Mouse (Mus musculus) testis, adult 2 months (tissue): ENCODE data around the gene Sfxn5. TPM values are rescaled to one million over a fixed set of nuclear protein-coding genes. Genes with fewer than 3 reads are reported as not detected.

Source experiments
- H3K27ac ChIP-seq: fragments of 200-500 bp; 2 replicates; pipeline ENCODE4 v1.5.1; 2012; ENCODE audit warnings: low read depth, low read length; ENCODE audit not compliant: control insufficient read depth, insufficient read depth
- H3K27me3 ChIP-seq: fragments of 200-500 bp; 2 replicates; pipeline ENCODE4 v1.6.1; 2012; ENCODE audit warnings: mild to moderate bottlenecking, low read length, moderate library complexity; ENCODE audit not compliant: control insufficient read depth, insufficient read depth
- H3K36me3 ChIP-seq: fragments of 200-500 bp; 2 replicates; pipeline ENCODE4 v1.6.1; 2012; ENCODE audit warnings: mild to moderate bottlenecking, low read length; ENCODE audit not compliant: control insufficient read depth, insufficient read depth
- H3K4me1 ChIP-seq: fragments of 200-500 bp; 2 replicates; pipeline ENCODE4 v1.6.1; 2012; ENCODE audit warnings: low read length; ENCODE audit not compliant: control insufficient read depth, insufficient read depth
- H3K4me3 ChIP-seq: fragments of 200-500 bp; 2 replicates; pipeline ENCODE4 v1.5.1; 2012; ENCODE audit warnings: low read depth, mild to moderate bottlenecking, low read length, moderate library complexity, mixed read lengths; ENCODE audit not compliant: control insufficient read depth
- CTCF ChIP-seq: fragments of 200-500 bp; IDR thresholded peaks from 2 replicates; pipeline ENCODE4 v1.5.1; 2012; ENCODE audit warnings: low read depth, mild to moderate bottlenecking, inconsistent platforms, low read length, moderate library complexity; ENCODE audit not compliant: control insufficient read depth, insufficient read depth, insufficient replicate concordance
- POLR2A ChIP-seq: fragments of 200-500 bp; IDR thresholded peaks from 2 replicates; pipeline ENCODE4 v1.6.1; 2012; ENCODE audit warnings: low read depth, mild to moderate bottlenecking, inconsistent platforms, low read length, moderate library complexity; ENCODE audit not compliant: control insufficient read depth
- polyA plus RNA-seq: library from polyadenylated mRNA; depleted of rRNA; stranded (reverse); fragments of >200 nt; gene quantifications from 2 replicates; pipeline ENCODE4 v1.2.3, GENCODE M21; 2012

Sfxn5 gene
- polyA plus RNA-seq, 1 experiment, result 0.80 TPM

DNA sequence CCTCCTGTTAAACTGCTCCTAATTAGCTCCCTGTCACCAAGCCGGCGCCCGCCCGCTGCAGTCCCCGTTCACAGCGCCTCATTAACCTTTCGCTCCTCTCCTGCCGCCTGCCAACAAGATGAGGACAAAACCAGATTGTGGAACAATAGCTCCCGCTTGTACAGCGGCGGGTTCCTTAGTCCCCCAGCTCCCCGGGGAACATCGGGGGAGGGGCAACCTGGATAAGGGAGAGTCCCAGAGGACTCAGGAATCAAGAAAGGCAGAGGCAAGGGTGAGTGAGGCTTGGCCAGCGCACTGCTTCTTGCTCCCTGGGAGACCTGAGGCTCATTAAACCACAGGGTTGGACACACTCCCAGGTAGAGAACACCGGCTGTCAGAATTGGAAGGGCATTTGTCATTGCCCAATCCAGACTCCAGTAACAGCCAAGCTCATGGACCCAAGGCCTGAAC, 108.8 kb downstream of the Sfxn5 start:
- H3K4me1 ChIP-seq, result no peaks in the 10 kb centered on the region
- no peaks in the 10 kb centered on the region for H3K36me3 ChIP-seq
- H3K4me3 ChIP-seq, result no peak overlapping the region
- no peak for TF ChIP-seq POLR2A
- no peak for TF ChIP-seq CTCF
- H3K27me3 ChIP-seq, result no peaks in the 10 kb centered on the region
- H3K27ac ChIP-seq, result no peak overlapping the region

DNA sequence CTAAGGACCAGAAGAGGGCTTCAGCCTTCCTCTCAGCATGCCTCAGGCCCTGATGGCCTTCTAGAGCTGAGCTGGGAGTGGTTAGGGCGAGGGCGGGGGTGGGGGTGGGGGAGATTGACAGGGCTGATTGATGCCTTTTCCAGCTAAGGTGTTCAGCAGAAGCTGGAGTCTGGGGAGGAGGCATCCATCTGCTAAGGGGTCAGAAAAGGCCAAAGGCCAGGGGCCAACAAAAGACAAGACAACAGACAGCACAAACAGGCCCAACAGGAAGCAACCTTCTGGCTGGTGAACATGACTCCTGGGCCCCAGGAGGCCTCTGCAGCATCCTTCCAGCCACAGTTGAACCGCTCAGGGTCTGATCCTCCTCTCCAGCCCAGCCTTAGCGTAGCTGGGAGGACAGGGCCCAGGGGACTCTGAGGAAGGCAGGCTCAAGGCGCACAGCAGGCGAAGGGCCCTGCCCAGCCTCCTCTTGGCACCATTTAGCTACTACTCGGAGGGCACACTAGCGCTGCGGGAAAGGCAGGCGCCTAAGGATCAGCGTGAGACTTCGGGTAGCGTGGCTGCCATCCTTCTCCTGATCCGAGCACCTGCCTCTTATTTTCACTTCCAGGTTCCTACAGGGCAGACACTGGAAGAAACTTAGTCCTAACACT, 109.6 kb downstream of the Sfxn5 start:
- Histone ChIP-seq H3K36me3 (no peaks in the 10 kb centered on the region), H3K27me3 (no peaks in the 10 kb centered on the region), H3K4me1 (no peaks in the 10 kb centered on the region), H3K27ac (no peak overlapping the region), H3K4me3 (no peak overlapping the region)
- no peak for TF ChIP-seq POLR2A
- TF ChIP-seq CTCF, result no peak

DNA sequence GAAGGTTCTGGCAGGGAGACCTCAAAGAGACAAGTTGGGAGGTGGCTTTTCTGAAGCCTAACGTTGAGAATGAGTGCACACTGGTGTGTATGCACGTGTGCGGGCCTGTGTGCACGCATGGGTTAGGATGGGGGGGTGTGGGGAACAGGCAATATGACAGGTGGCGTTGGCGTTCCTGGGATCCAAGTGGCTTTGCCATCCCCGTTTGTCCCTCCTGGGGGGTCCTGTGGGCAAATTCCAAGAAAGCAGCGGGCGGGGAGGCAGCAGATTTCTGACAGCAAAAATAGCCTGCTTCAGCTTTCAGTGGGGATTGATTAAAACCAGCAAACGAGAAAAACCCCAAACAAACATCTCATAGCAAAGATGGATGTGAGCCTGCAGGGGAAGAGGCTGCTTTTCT, 110.7 kb downstream of the Sfxn5 start:
- Histone ChIP-seq H3K27me3 (no peaks in the 10 kb centered on the region), H3K4me1 (no peaks in the 10 kb centered on the region), H3K27ac (no peak overlapping the region), H3K36me3 (no peaks in the 10 kb centered on the region), H3K4me3 (no peak overlapping the region)
- TF ChIP-seq CTCF (no peak), POLR2A (no peak)

DNA sequence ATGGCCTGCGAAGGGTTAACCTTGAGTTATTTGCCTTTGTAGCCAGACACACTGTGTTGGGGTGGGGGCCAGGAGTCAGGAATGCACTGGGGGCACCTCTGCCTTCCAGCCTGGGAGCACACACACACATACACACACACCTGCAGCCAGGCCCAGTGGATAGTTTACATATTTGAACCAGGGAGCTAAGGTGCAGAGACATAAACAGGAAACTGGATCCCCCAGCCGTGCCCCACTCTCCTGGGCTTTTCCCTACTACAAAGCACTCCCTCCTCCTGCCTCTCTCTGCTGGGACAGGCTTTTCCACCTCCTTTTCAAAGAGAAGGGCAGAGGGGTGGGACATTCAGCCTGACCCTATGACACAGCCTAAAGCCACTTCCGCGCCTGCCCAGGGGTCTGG, 112.3 kb downstream of the Sfxn5 start:
- TF ChIP-seq POLR2A (no peak), CTCF (no peak)
- no peak overlapping the region for H3K27ac ChIP-seq
- H3K27me3 ChIP-seq, result no peaks in the 10 kb centered on the region
- no peaks in the 10 kb centered on the region for H3K4me1 ChIP-seq
- H3K4me3 ChIP-seq, result no peak overlapping the region
- H3K36me3 ChIP-seq, result no peaks in the 10 kb centered on the region

DNA sequence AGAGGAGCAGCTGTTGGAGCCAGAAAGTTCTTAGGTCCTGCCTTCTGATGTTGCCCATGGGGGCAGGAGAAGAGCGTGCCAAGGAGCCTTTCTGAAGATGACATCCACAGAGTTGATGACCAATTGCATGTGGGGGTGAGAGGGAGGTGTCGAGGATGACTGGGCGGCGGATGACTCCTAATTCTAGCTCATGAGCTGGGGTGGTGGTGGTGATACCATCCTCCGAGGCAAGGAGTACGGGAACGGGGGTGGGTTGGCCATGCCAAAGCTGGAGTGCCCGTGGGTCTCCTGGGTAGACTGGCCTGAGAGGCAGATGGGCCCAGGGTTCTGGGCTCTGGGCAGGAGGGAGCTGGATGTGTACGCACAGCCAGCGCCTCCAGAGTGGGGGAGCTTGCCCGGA, 113.5 kb downstream of the Sfxn5 start:
- Histone ChIP-seq H3K4me3 (no peak overlapping the region), H3K4me1 (no peaks in the 10 kb centered on the region), H3K27ac (no peak overlapping the region), H3K27me3 (no peaks in the 10 kb centered on the region), H3K36me3 (no peaks in the 10 kb centered on the region)
- TF ChIP-seq CTCF, result no peak
- TF ChIP-seq POLR2A, result no peak

DNA sequence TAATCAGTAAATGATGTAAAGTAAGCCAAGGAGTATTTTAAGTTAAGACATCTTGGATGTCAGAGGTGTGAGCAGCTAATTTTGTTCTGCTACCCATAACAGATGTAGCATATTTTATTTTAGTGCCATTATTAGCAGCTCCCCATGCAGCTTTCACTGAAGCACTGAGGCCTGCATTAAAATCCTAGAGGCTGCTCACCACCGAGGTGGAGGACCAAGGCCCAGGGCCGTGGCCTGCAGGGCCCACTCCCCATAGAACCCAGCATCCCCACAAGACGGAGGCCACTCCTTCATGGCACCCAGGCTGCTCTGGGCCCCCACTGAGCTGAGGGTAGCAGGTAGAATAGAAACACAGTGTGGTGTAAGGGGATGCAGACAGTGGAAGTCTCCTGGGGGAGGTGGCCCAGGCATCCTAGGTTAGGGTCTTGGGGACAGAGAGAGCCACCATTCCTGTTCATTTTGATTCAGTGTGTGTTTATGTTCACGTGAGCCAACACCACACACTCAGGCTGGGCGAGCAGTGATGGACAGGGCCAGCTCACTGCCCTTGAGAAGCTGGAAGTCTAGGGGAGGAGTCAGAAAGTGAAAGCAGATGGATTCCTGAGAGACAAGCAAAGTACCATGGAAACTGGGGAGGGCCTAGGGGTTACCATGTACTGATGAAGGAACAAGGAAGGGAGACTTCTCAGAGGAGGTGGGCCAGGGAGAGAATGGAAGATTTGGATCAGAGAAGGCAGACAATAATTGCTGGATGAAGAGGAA, 114.4 kb downstream of the Sfxn5 start:
- H3K27me3 ChIP-seq, result no peaks in the 10 kb centered on the region
- no peak overlapping the region for H3K27ac ChIP-seq
- TF ChIP-seq CTCF (no peak), POLR2A (no peak)
- no peak overlapping the region for H3K4me3 ChIP-seq
- no peaks in the 10 kb centered on the region for H3K4me1 ChIP-seq
- no peaks in the 10 kb centered on the region for H3K36me3 ChIP-seq

DNA sequence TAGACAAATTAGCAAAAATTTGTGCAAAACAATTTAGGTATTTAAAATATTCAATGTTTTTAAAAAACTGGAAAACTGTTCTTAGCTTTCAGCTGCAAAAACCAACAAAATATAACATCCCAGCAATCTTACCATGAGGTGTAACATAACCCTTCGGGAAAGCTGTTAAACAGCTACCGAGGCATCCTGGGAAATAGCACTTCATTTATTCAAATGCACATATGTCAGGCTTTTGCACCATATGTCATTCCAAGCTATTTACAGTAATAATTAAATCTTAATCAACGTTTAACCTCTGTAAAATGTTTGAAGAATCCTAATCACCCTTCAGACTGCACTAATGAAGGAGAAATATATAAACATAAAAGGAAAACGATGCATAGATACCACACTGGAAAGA, 115.0 kb downstream of the Sfxn5 start:
- TF ChIP-seq CTCF, result no peak
- TF ChIP-seq POLR2A, result no peak
- no peaks in the 10 kb centered on the region for H3K27me3 ChIP-seq
- no peak overlapping the region for H3K4me3 ChIP-seq
- no peak overlapping the region for H3K27ac ChIP-seq
- H3K4me1 ChIP-seq, result no peaks in the 10 kb centered on the region
- no peaks in the 10 kb centered on the region for H3K36me3 ChIP-seq

DNA sequence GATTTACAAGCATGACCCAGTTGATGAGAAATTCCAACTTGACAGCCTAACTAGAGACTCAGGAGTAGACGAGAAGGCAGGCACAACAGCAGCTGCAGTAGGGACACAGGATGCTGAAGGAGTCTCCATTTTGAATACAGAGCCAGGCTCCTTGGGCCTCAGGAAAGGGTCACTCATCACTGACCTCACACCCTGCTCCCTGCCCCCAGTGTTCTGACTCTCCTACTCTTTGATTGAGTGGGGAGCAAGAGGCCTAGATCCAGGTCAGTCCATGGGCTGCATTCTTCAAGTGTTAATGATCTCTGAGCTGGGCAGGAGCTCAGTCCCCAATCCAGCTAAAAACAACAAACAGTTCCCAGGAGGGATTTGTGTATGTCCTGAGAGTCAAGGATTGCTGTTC, 122.5 kb downstream of the Sfxn5 start:
- H3K4me1 ChIP-seq, result no peaks in the 10 kb centered on the region
- H3K27ac ChIP-seq, result no peak overlapping the region
- TF ChIP-seq POLR2A (no peak), CTCF (no peak)
- no peaks in the 10 kb centered on the region for H3K27me3 ChIP-seq
- H3K36me3 ChIP-seq, result no peaks in the 10 kb centered on the region
- H3K4me3 ChIP-seq, result no peak overlapping the region
